Mouse (Mus musculus): ENCODE data around the gene Eps15.

Gene Eps15

DNA sequence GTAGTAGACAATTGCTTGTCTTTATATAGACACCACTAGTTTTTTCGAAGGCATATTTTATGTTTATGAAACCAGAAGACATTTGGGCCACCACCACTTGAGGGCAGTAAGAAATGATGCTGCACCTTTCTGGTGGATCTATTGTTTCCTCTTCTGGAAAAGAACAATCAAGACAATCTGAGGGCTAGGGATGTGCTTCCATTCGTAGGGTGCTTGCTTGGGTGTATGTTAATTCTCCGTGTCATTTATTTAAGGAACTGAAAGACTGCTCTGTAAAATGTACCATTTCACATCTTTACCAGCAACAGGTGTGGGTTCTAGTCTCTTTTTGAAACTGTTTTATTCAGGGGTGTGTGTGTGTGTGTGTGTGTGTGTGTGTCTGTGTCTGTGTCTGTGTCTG is 11.2 kb upstream of the Eps15 start:
- DNase-seq (ENCODE audit: low spot score in 2 of 2), result no peak

DNA sequence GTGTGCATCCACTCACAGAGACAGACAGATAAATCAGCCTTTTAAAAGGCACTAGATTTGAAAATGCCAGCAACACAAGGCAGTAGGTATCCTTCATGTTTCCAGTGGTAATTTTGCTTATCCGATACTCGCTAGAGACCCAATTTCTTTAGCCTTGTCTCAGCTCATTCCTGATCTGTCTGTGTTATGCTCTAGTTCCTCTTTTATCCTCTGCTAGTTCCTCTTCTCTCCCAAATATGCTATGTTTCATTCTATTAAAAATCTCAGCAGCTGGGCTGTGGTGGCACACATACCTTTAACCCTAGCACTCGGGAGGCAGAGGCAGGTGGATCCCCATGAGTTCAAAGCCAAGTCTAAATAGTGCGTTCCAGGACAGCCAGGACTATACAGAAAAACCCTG is 8.3 kb upstream of the Eps15 start:
- no peak for DNase-seq (ENCODE audit: low spot score in 2 of 2)

DNA sequence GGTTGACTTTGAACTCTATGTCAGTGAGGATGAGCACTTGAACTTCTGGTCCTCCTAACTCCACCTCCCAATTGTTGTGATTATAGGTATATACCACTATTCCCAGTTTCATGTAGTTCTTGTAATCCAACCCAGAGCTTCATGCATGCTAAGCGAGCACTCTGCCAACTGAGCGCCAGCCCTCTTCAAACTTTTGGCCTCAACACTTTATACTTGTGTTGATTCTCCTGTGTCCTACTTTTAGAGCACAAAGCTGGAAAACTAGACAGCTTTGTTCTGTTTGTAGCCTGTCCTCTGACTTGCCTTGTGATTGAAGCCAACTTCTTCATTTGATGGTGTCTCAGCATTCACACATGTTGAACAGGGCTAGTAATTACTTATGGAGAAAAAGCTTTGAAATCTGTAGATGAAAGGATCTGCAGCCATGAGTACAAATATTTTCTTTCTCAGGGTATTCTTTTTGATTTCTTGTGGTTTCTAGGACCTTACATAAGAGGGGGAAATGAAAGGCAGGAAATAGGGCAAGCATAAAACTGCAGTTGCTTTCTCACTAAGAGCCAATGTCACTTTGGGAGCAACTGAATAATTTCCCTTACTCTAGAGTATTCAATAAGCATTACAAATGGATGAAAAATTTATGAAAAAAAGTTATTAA is 6.4 kb upstream of the Eps15 start:
- no peak for DNase-seq (ENCODE audit: low spot score in 2 of 2)

DNA sequence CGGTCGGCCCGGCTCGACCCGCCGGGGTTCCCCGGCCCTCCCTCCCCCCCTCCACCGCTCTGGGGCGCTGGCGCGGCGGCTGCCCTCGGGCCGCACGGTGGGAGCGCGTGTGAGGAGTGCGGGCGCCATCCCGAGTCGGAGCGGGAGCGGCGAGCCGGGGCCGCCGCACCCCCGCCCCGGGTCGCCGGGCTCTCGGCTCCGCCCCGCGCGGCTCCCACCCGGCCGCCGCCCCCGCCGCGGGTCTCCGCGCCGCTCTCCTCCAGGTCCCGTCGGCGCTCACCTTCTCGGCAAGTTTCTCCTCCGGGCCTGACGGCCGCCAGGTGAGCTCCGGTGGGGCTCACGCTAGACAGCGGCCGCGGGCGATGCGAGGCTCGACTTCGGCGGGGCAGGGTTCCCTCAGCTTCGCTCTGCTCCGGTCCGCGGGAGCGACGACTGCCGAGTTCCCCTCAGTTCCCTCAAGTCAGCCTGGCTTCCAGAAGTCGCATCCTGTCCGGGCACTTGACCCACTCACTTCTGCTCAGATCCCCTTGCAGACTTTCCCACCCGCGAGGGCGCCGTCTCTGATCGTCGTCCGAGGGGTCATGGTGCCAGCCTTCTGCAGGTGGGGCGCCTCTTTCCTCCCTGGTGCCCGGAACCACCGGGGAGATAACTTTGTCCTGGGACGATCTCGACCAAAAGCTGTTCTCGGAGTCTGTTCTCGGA is 542 bp downstream of the Eps15 start:
- peak; percentile 21 to 38 for DNase-seq (ENCODE audit: low spot score in 2 of 2)

DNA sequence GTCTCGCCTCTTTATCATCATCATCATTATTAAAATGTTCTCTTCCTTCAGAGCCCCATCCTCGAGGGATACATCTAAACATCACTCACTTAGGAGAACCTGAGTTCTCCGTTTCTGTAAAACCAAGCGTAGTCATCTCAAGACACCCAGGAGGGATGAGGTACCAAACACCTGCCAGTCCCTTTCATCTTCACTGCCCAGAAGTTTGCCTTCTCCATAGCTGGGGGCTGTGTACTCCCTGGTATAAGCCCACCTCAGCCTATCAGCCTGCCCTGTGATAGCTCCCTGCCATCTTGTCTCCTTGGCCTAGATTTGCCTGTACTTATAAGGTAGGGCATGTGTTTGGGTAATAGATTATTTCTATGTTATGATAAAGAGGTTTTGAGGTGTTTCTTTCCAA is 1.1 kb downstream of the Eps15 start:
- no peak for DNase-seq (ENCODE audit: low spot score in 2 of 2)

DNA sequence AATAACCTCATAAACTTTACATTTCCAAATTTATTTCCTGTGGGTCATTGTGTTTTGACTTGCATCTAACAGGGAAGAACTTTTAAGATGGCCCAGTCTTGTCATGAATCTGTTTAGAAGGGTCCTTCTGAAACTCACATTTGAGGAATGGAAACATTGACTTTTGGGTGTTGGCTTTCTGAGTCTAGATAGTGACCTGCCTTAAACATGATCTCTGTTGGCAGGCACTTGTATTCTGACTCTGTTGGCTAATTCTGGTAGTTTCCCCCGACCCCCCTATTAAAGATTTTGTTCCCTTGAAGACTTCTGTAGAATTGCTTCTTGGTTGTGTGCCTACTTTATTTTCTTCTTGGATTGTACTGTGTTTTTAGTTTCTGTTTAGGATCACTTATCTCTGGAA is 1.9 kb downstream of the Eps15 start:
- DNase-seq (ENCODE audit: low spot score in 2 of 2), result no peak

DNA sequence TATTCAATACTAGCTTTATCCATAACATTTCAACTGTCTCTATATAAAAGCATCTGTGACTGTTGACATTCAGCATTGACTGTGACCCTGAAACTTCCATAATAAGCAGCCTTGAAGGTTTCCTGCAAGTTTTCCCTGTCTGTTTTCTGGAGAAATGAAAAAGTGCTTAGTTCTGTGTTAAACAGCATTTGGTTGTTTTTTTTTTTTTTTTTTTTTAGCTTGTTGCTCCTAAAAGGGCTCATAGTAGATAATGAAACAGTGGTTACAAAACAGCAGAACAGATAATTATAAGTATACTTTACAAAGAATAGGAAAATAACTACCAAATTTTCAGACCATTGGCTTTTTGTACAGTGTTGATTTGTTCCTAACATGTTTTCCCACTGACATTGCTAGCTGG is 14.6 kb downstream of the Eps15 start:
- no peak for DNase-seq (ENCODE audit: low spot score in 2 of 2)

DNA sequence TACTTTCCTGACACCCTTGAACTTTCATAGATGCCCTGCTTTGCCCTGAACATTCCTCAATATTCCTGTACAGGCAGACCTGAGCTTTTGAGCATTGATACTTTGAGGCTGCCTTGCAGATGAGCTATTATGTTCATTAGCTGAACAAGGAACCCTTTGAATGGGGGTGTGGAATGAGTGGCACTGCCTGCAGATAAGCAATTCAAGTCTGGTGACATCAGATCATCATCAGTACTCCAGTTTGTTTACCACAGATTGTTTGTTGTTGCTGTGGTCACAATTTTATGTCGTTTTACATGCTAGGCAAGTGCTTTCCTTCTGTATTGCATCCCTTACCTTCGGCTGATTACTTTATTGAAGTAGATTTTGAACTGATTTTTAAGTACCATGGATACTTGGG is 16.4 kb downstream of the Eps15 start:
- no peak for DNase-seq (ENCODE audit: low spot score in 2 of 2)

DNA sequence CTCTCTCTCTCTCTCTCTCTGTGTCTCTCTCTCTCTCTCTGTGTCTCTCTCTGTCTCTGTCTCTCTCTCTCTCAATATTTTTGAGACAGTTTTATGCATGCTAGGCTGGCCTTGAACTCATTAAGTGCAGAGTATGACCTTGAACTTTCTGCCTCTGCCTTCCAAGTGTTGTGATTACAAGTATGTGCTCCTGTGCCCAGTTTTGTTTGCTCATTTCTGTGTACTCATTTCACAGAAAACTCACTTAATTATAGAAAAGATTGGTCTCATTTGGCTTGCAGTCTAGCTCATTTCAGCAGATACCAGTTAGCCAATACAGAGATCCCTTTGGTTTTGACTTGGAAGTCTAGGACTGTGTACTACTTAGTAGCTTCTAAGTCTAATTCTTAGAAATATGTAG is 19.1 kb downstream of the Eps15 start:
- DNase-seq (ENCODE audit: low spot score in 2 of 2), result no peak

DNA sequence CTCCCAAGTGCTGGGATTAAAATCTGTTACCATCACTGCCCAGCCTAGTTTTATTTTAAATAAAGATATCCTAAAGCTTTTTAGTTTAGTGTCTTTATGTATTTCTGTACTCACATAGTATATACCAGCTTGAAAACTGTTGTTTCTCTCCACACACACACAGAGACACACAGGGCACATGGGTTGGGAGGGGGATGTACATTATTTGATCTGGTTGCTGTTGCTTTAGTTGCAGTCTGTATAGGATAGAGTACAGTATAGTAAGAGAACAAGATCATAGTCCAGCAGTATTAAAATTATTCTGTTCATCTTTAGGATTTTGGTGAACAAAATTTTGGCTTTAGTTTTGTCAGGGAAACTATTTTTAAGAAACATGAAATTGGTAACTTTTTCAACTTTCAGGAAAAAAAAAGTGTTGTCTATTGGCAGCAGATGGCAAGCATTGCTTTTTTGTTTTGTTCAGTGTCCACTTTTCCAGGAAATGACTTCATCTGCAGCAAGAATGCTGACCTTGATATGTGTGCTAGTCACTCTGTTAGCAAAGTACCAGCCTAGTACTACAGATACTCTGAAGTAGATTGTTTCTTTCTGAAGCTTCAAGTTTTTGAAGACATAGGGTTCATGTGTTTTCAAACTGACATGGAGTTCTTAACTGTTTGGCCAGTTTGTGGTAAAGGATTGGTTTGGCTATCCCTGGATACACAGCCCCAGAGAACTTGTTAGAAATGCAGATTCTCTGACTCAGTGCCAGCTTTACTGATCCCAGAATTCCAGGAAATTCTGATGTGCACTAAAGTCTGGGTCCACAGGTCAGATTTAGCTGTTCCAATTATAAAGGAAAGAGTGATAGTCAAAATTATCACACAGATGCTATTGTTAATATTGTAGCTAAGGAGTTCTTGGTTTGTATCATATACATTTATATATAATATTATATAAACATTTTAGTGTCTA is 37.1 kb downstream of the Eps15 start:
- DNase-seq (ENCODE audit: low spot score in 2 of 2), result no peak

DNA sequence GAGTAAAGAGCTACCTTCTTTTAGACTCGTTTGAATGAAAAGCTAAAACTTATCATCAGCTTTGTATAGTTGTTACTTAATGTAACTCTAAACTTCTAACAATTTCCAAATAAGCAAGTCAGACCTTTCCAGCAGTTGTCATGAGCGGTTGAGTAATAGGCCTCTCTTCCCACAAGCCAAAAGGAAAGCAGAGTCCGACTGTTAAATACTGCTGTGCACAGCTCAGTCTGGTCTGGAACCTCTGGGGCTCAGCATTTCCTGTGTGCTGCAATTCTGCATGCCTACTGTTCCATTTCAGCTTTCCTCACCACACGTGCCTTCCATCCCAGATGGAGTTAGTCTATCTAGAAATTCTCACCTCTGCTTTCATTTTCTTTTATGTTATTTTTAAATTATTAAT is 56.7 kb downstream of the Eps15 start:
- DNase-seq (ENCODE audit: low spot score in 2 of 2), result no peak

DNA sequence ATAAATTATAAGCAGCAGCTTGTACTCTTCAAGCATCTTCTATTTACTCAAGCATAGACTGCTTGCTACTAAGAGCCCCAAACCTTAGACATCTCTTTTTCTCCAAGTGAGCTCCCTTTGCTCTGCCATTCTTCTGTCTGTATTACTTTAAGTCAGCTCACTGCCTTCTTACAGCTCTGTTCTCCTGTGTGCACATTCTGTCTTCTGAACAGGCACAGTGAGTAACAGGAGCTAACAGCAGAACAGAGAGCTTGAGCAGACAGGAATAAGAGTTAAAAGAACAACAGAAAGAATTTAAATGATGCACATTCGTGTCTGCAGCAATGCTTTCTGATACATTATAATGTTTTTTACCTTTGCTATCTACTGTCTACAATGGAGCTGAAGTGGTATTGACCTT is 61.2 kb downstream of the Eps15 start:
- no peak for DNase-seq (ENCODE audit: low spot score in 2 of 2)

DNA sequence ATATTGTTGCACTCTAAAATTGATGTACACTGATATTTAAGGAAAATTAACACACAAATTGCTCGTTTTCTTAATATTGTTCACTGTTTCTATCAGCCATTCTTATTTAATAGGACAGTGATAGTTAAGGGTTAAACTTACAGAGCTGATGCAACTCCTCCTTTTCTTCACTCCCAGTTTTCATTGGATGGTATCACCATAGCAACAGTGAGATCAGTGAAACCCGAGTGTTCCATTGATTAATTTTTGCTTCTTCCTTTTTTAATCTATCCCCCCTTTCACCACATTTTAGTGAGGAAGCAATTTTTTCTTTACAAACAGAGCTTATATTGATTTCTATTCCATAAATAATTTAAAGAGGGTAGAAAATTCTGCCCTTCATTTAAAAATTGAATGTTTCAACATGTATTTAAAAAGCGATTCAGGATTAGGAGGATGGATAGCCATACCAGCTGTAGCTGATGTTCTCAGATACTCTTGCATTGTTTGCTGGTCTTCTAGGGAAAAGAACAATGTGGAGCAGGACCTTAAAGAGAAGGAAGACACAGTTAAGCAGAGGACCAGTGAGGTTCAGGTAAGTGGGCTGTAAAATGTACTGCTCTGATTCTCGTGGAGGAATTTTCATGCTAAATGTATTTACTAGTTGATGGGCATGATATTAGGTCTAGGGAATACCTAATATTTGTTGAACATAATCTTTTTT is 62.9 kb downstream of the Eps15 start:
- no peak for DNase-seq (ENCODE audit: low spot score in 2 of 2)

DNA sequence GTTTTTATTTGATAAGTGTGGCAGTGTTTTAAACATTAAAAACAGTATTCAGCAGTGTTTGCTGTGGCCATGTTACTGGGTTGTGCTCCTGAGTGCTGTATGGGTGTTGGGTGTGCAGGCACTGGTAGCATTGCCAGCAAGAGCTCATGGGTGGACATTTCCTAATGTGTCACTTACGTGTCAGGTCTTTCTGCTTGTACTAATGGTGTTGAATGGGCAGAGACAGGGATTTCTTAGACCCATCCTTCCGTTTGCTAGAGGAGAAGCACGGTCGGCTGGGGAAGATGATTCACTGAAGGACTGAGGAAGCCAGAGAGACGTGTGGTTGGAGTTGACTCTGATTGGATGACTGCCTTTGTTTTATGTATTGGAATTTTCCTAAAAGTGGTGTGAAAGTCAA is 63.8 kb downstream of the Eps15 start:
- DNase-seq (ENCODE audit: low spot score in 2 of 2), result no peak

DNA sequence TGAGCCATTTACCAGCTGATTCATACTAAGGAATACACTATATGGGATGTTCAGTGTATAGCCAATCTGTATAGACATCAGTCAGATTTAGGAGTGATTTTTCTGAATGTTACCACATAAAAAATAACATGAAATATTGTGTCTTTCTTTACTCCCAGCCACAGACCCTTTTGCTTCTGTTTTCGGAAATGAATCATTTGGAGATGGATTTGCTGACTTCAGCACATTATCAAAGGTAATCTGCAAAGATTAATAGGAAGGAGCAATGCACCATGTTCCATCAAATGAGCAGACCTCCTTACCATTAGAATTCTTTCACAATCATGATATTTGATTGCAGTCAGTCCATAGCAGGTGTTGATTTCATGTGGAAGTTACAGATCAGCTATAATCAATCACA is 98.0 kb downstream of the Eps15 start:
- DNase-seq (ENCODE audit: low spot score in 2 of 2), result no peak

DNA sequence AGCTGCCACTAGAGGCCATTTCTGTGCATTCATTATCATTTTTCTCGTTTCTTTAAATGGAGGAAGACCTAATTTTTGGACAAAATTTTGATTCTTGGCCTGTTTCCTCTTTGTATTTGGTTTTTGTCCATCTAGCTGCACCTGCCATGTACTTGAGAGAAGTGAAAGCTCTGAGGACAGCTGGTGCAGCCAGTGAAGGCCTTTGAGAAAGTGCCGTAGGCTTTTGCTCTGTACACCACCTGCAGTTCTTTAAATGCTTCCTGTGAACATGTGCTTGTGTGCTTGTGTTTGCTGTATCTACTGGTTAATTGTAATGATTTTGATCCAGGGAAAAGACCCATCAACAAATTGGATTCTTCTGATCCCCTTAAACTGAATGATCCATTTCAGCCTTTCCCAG is 102.4 kb downstream of the Eps15 start:
- DNase-seq (ENCODE audit: low spot score in 2 of 2), result peak; percentile 24 to 36

DNA sequence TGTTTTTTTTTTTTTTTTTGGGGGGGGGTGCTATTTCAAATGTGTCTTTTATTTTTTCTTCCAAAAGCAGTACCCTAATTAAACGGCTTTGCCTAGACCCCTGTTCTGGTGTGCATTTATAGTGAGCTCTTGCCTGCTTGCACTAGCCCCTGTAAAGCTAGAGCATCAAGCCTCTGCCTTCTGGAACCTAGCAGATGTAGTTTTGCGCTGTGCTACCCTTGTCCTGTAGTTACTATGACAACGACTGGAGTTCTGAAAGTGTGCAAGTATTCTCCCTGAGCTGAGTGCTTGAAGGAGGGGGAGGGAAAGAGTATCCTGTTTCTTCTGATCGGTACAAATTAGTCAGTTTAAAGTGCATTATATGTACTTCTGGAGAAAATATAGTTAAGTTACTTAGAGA is 105.5 kb downstream of the Eps15 start:
- DNase-seq (ENCODE audit: low spot score in 2 of 2), result no peak

DNA sequence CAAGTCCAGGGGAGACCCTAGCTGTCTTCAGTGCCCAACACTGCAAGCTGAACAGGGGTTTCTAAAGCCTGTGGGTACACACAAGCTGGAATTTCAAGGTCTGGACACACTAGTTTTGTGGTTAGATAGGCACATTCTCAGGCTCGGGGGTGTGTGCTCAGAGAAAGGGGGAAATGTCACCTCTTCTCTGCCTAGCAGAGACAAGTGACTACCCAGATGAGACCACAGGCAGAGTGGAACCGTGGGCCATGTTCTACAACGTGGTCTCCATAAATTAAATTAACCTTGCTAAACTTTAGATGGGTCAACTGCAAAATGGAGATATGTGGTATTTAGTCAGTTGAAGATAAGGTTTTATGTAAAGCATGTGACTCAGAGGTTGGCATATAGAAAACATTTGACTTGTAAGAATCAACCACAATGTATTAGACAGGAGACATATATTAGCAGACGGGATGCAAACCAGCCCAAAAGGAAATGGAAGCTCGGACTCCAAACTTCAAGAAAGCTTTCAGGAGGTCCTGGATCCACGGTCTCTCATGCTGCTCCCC is 113.2 kb downstream of the Eps15 start:
- DNase-seq (ENCODE audit: low spot score in 2 of 2), result no peak

DNA sequence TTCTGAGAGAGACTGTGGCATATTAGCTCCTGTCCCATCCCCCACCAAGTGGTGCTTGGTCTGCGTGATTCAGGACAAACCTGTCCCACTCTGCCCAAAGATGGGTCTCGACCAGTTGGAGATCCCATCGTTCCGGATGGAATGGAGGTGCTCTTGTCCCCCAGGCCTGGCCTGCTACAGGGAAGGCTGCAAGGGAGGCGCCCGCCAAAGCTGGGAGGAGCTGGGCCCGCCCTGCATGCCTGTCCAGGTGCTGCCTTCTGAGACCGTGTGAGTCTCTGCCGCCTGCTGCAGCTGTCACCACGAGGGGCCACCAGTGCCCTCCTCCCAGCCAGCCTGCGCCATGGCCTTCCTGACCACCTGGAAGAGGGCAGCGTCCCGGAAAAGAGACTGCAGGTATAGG is 113.8 kb downstream of the Eps15 start:
- DNase-seq (ENCODE audit: low spot score in 2 of 2), result peak; percentile 30 to 32

DNA sequence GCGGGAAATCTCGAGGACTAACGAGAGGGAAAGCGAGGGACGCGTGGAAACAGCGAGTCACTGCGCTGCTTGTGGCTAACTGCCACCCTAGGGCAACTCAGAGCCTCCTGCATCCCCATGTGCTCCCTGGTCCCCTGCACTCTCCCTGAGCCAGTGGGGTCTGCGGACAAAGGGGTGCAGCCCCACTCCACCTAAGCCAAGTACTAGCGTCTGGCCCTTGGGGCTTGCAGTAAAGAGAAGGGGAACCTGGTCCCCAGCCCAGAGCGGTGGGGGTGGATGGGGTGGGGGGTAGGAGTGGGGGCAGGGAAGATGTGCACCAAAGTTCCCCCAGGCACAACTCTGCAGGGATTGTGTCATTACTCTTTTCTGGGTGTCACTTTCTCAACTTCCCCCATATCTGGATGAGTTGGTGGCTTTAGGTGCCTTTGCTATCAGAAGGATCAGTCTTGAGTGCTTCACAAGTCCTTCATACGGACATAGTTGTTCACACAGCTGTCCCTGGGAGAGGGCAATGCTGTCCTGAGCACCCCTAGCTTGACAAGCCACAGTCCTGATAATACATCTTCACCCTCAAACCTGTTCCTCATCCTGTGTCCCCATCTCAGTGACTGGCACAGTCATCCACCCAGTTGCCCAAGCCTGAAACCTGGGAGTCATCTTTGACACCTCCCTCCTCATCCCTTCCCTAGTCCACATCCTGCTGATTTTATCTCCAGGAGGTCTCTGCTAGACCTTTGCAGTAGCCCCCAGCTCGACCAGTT is 114.4 kb downstream of the Eps15 start:
- no peak for DNase-seq (ENCODE audit: low spot score in 2 of 2)

DNA sequence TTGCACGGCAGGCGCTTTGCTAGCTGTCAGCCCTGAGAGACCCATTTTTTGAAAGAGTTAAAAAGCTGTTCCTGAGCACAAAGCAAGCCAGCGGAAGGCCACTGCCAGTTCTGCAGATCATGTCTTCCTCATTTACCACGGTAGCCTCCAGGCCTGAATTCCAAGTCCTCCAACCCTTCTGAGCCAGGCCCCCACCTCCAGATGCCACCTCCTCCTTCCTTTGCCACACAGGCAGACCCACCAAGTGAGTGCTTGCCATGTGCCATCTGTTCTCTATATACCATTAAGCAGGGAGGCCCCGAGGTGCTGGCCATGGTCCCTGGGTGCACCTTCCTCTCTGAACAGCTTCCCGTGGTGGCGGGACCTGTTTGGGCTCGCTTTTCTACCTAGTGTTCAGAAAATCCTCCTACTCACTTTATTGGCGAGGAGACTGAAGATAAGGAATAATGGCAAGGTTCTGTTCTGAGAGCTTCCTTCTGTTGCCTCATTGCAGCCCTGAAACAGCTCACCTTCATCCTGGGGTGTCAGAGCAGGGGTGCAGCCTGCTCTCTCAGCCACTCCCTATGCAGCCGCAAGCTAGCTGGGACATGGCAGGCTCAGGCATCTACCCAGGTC is 120.4 kb downstream of the Eps15 start:
- DNase-seq (ENCODE audit: low spot score in 2 of 2), result no peak

Data from spleen, postnatal 36 days (tissue).